Mouse (Mus musculus) lung, postnatal 0 days (tissue): Measurements from ENCODE around the gene Fbxl19. TPM values are rescaled to one million over a fixed set of nuclear protein-coding genes. Genes with fewer than 3 reads are reported as not detected.

Experiments
- ATAC-seq: fragments of 200-750 bp; cut with Nextera tagmentation; 2 replicates; pipeline ENCODE4 v1.8.0; 2017; ENCODE audit warnings: moderate library complexity
- DNase-seq: peaks from one replicate; pipeline ENCODE4 v3.0.0-alpha.2; 2016; ENCODE audit warnings: low spot score
- H3K27ac ChIP-seq: fragments of 300-500 bp; sonication (generic); 2 replicates; pipeline ENCODE4 v1.5.1; 2014; ENCODE audit warnings: antibody characterized with exemption, mild to moderate bottlenecking, low read length, mixed read lengths
- H3K27me3 ChIP-seq: fragments of 300-500 bp; sonication (generic); replicated peaks from 2 replicates; pipeline ENCODE4 v1.6.1; 2014; ENCODE audit warnings: low read length, mixed read lengths; ENCODE audit not compliant: insufficient read depth
- H3K36me3 ChIP-seq: fragments of 300-500 bp; sonication (generic); 2 replicates; pipeline ENCODE4 v1.6.1; 2014; ENCODE audit warnings: low read length, mixed read lengths; ENCODE audit not compliant: insufficient read depth
- H3K4me1 ChIP-seq: fragments of 300-500 bp; sonication (generic); 2 replicates; pipeline ENCODE4 v1.6.1; 2014; ENCODE audit warnings: antibody characterized with exemption, low read depth, low read length, mixed read lengths; ENCODE audit not compliant: insufficient read depth
- H3K4me2 ChIP-seq: fragments of 300-500 bp; sonication (generic); replicated peaks from 2 replicates; pipeline ENCODE4 v1.6.1; 2014; ENCODE audit warnings: low read depth, mild to moderate bottlenecking, low read length, moderate library complexity, mixed read lengths
- H3K4me3 ChIP-seq: fragments of 300-500 bp; sonication (generic); 2 replicates; pipeline ENCODE4 v1.5.1; 2014; ENCODE audit warnings: low read depth, low read length
- H3K9ac ChIP-seq: fragments of 300-500 bp; sonication (generic); replicated peaks from 2 replicates; pipeline ENCODE4 v1.6.1; 2014; ENCODE audit warnings: low read depth, mild to moderate bottlenecking
- H3K9me3 ChIP-seq: fragments of 300-500 bp; sonication (generic); 2 replicates; pipeline ENCODE4 v1.6.1; 2016; ENCODE audit warnings: low read length, mixed read lengths
- CTCF ChIP-seq: IDR thresholded peaks from 2 replicates; pipeline ENCODE4 v1.5.1; 2016; ENCODE audit warnings: antibody characterized with exemption, mild to moderate bottlenecking
- EP300 ChIP-seq: IDR thresholded peaks from 2 replicates; pipeline ENCODE4 v1.6.1; 2016; ENCODE audit warnings: antibody characterized with exemption, mild to moderate bottlenecking, control low read depth
- WGBS: fragments of 180-500 bp; shearing (Covaris S2); extraction: QIAGEN DNeasy Blood & Tissue Kit; methylation state at CpG from one replicate; pipeline ENCODE4 v1.1.7; 2014; 5-methylcytosine and 5-hydroxymethylcytosine counted together
- polyA plus RNA-seq: library from polyadenylated mRNA; unstranded; fragments of >200 nt; fragmentation: Nextera tagmentation; extraction: Ambion mirVana; gene quantifications from 2 replicates; pipeline ENCODE4 v1.2.1, GENCODE M21; 2015

Fbxl19 gene
- polyA plus RNA-seq, 1 experiment from 2014 or later, result 1.6 TPM

DNA sequence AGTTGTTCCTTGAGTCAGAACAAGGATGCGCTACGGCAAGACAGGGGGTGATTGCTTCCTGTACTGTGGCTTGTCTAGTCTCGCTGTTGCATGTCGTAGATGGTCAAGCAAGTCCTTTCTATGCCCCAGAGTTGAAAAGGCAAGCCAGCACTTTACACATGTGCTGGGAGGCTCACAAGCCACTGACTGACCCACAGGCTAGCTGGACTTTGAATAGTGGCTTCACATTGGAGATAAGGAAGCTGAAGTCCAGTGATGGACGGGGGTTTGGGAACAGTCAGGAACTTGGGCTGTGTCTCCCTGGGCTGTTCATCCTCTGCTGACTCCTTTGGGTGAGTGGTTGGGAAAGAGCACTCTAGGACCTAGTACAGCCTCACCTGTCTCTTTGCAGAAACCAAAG is 7.3 kb downstream of the Fbxl19 start:
- TF ChIP-seq CTCF (no peak), EP300 (no peak)
- Histone ChIP-seq H3K36me3 (no peaks in the 10 kb centered on the region; the same call in 1 of the 2 replicates), H3K27me3 (no peaks in the 10 kb centered on the region), H3K27ac (no peak overlapping the region), H3K4me1 (no peaks in the 10 kb centered on the region), H3K9me3 (no peaks in the 10 kb centered on the region), H3K4me3 (no peak overlapping the region), H3K4me2 (no peak overlapping the region), H3K9ac (no peak overlapping the region)
- ATAC-seq (no peak), DNase-seq (no peak)
- WGBS, result 94% methylated on average over 5 of the region's 5 CpGs

DNA sequence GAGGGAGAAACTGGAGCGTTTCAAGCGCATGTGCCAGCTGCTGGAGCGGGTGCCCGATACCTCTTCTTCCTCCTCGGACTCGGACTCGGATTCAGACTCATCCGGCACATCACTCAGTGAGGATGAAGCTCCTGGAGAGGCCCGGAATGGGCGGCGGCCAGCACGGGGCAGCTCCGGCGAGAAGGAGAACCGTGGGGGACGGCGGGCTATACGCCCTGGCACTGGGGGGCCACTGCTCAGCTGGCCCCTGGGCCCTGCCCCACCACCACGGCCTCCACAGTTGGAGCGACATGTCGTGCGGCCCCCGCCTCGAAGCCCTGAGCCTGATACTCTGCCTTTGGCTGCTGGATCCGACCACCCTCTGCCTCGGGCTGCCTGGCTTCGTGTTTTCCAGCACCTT is 7.7 kb downstream of the Fbxl19 start:
- no peak overlapping the region for H3K4me3 ChIP-seq
- DNase-seq (no peak), ATAC-seq (no peak)
- TF ChIP-seq CTCF (no peak), EP300 (no peak)
- WGBS, result 92% methylated on average over 27 of the region's 27 CpGs
- no peaks in the 10 kb centered on the region; the same call in 1 of the 2 replicates for H3K36me3 ChIP-seq
- H3K27ac ChIP-seq, result no peak overlapping the region
- H3K27me3 ChIP-seq, result no peaks in the 10 kb centered on the region
- no peak overlapping the region for H3K9ac ChIP-seq
- no peaks in the 10 kb centered on the region for H3K4me1 ChIP-seq
- no peaks in the 10 kb centered on the region for H3K9me3 ChIP-seq
- H3K4me2 ChIP-seq, result no peak overlapping the region

DNA sequence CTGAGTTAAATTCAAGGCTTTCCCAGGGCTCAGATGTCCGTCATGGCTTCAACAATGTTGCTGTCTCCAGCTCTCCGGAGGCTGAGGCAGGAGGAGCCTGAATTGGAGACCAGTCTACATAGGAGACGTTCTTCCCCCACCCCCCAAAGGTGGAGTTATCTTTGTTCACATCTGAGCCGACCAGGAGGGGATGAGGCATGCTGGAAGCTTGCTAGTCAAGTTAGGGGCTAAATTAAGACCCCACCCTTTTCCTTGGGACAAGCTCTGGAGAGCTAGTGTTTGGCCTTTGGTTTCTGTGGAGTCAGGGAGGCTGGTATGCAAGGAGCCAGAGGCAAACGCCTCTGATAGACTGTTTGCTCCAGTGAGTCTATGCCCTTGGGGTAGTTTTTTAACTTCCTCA is 8.8 kb downstream of the Fbxl19 start:
- ATAC-seq, result no peak
- Histone ChIP-seq H3K27ac (no peak overlapping the region), H3K9ac (no peak overlapping the region), H3K4me2 (no peak overlapping the region), H3K9me3 (no peaks in the 10 kb centered on the region), H3K4me3 (no peak overlapping the region), H3K27me3 (no peaks in the 10 kb centered on the region), H3K36me3 (no peaks in the 10 kb centered on the region; the same call in 1 of the 2 replicates), H3K4me1 (no peaks in the 10 kb centered on the region)
- 53% methylated on average over 5 of the region's 5 CpGs for WGBS
- TF ChIP-seq CTCF (no peak), EP300 (no peak)
- DNase-seq, result no peak

DNA sequence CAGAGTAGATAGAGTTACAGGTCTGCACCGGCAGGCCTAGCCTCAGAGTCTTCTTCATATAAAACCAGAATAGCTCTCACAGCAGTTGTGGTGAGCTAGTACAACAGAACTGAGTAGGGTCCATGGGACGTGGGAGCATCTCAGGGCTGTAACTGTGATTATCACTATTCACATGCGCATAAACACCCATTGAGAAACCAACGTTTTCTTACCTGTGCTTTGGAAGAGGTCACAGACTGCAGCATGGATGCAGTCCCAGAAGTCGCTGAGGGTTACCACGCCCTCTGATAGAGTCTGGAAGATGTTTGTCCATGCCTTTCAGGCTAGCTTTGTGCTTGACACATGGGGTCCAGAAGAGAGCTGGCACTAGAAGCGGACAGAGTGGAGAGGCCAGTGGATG is 9.4 kb downstream of the Fbxl19 start:
- Histone ChIP-seq H3K9ac (no peak overlapping the region), H3K4me3 (no peak overlapping the region), H3K9me3 (no peaks in the 10 kb centered on the region), H3K36me3 (no peaks in the 10 kb centered on the region; the same call in 1 of the 2 replicates), H3K4me2 (no peak overlapping the region), H3K4me1 (no peaks in the 10 kb centered on the region), H3K27me3 (no peaks in the 10 kb centered on the region), H3K27ac (no peak overlapping the region)
- TF ChIP-seq EP300, result no peak
- no peak for TF ChIP-seq CTCF
- no peak for ATAC-seq
- no peak for DNase-seq
- 81% methylated on average over 7 of the region's 7 CpGs for WGBS

DNA sequence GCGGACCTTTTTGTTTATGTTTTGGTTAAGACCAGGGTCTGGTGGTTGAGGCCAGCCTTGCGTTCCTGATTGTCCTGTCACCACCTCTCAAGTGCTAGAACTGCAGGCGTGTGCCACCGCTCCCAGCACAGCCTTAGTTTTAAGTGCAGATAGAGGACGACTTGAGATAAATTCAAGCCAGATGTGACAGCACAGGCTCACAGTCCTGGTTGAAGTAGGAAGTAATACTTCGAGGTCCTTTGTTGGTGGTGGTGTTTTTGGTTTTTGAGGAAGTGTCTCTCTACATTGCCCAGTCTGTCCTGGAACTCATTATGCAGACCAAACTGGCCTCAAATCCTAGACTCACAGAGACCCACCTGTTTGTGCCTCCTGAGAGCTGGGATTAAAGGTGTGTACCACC is 15.4 kb downstream of the Fbxl19 start:
- TF ChIP-seq EP300 (no peak), CTCF (no peak)

DNA sequence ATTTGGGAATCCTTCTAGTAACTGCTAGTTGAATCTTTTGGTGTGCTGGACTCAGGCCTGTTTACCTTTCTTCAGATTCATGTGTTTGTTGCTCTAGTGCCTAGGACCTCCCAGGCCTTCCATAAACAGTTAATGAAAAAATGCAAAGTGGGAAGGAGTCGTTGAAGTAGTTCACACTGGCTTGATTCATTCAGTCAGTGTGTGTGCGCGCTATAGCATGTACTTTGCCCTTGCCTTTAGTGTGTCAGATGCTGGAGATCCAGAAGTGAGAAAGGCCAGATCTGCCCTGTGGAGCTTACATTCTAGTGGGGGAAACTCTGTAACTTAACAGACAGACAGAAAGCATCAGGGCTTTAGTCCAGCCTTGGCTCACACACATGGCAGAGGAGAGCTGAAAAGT is 16.1 kb downstream of the Fbxl19 start:
- no peak for ATAC-seq
- DNase-seq, result no peak
- Histone ChIP-seq H3K27ac (no peak overlapping the region), H3K27me3 (no peaks in the 10 kb centered on the region), H3K4me2 (no peak overlapping the region), H3K9ac (no peak overlapping the region), H3K4me1 (no peaks in the 10 kb centered on the region), H3K4me3 (no peak overlapping the region), H3K36me3 (no peaks in the 10 kb centered on the region), H3K9me3 (no peaks in the 10 kb centered on the region)
- TF ChIP-seq EP300 (no peak), CTCF (no peak)
- WGBS, result 75% methylated on average over 3 of the region's 3 CpGs

More for the DNA sequence above, 15.4 kb downstream of the Fbxl19 start:
- Histone ChIP-seq H3K27ac (0 out of 2 replicates have a peak overlapping the region, but pooled peaks have one; percentile 4), H3K4me1 (no peaks in the 10 kb centered on the region), H3K4me2 (no peak overlapping the region), H3K36me3 (no peaks in the 10 kb centered on the region), H3K9ac (no peak overlapping the region), H3K4me3 (no peak overlapping the region), H3K27me3 (no peaks in the 10 kb centered on the region), H3K9me3 (no peaks in the 10 kb centered on the region)
- no peak for ATAC-seq
- DNase-seq, result peak; percentile 7
- 42% methylated on average over 6 of the region's 6 CpGs for WGBS

DNA sequence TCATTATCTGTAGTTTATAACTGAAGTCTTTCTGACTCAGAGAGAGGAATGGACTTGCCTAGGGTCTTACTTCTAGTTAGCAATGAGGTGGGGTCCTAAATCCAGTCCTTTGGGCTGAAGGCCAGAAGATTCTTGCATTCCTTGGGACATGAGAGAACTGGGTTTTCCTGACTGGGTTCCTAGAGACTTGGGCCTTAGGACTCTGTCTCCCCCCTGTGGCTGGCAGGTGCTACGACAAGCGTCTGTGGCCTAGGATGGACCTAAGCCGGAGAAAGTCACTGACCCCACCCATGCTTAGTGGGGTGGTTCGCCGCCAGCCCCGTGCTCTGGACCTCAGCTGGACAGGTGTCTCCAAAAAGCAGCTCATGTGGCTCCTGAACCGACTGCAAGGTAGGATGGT is 16.7 kb downstream of the Fbxl19 start:
- Histone ChIP-seq H3K4me1 (no peaks in the 10 kb centered on the region), H3K27me3 (no peaks in the 10 kb centered on the region), H3K4me3 (no peak overlapping the region), H3K4me2 (no peak overlapping the region), H3K9ac (no peak overlapping the region), H3K9me3 (no peaks in the 10 kb centered on the region), H3K36me3 (no peaks in the 10 kb centered on the region), H3K27ac (no peak overlapping the region)
- DNase-seq (peak; percentile 90), ATAC-seq (peak; percentile 80)
- TF ChIP-seq EP300 (no peak), CTCF (peak; percentile 97)
- 21% methylated on average over 7 of the region's 7 CpGs for WGBS
